Mouse (Mus musculus) megakaryocyte, adult 5-6 weeks (primary cell): ENCODE data around the gene Ebf4. TPM values are rescaled to one million over a fixed set of nuclear protein-coding genes. Genes with fewer than 3 reads are reported as not detected.
A peak's percentile ranks its signal among the peaks of the same experiment; 100 is the strongest.
"Not testable (repeated sequence)": the region's sequence is repeated elsewhere in the genome, so short reads cannot be mapped to it uniquely, and the experiment has no call there.

Experiments
- ATAC-seq: 2 replicates; pipeline ENCODE4 v1.8.0; 2016; ENCODE audit warnings: mild to moderate bottlenecking, inconsistent platforms; ENCODE audit not compliant: poor library complexity, severe bottlenecking
- total RNA-seq, 2 experiments: library from RNA; stranded (forward) in 1 of 2; stranded (reverse) in 1 of 2; fragments of 153-499, 151-499 nt in 1 of 2; fragments of 221-1000, 200-1000 nt in 1 of 2; gene quantifications; 2 replicates each; pipeline versions ENCODE4 v1.2.3 to v1.2.4; 2015 to 2017

Ebf4 gene
- total RNA-seq, 2 experiments from 2014 or later = not detected

DNA sequence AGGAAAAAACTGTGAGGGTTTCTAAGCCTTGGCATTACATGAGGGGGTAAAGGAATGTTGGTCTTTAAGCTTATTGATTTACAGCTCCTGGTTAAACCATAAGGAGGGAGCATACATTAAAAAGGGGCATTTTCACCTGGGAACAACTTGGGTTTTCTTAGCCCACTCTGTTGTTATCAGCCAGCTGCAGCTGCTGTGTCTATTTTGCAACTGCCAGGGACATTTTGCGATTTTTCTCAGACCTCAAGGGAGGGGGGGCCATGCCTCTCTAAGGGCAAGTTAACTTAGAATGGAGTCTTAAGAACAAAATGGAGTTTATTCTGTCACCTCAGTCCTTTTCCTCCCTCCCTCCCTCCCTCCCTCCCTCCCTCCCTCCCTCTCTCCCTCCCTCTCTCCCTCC, 78.1 kb downstream of the Ebf4 start:
- not testable (repeated sequence) for ATAC-seq

GRCm38 (mm10) chr2:130374951-130375350, 80.0 kb downstream of the Ebf4 start:
- no peak for ATAC-seq

DNA sequence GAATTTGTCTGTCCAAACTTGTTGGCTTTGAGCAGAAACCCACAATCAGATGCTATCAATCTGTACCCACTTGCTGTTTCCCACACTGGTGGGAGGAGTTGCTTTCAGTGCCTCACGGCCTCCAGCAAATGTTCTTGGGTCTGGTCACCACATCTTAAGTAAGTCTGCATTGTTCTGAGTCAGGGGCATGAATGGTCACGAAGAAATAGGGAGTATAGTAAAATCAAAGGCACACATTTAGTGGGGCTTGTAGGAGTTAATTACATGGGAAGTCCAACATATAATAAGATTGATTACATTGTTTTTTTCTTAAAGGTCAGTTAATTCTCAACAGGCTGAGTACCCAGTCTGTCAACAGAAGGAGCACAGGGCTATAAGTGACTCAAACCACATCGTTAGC, 88.2 kb downstream of the Ebf4 start:
- ATAC-seq = no peak

- ATAC-seq = no peak
Observed at GRCm38 (mm10) chr2:130383895-130384294, 88.9 kb downstream of the Ebf4 start.

DNA sequence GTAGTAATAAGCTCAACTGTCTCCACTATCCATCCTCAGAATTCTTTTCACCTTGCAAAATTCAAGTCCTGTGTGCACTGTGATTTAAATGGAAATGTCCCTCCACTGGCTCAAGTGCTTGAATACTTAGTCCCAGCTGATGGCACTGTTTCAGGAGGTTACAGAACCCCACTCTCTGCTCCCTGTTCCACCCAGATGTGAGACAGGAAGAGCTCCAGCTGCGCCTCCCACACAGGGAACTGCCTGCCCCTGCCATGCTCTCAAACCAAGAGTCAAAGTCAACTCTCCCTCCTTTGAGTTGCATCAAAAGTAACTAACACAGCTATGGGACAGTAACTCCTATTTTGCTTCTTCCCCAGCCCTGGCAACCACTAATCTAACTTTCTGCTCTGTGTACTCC, 91.2 kb downstream of the Ebf4 start:
- no peak for ATAC-seq

DNA sequence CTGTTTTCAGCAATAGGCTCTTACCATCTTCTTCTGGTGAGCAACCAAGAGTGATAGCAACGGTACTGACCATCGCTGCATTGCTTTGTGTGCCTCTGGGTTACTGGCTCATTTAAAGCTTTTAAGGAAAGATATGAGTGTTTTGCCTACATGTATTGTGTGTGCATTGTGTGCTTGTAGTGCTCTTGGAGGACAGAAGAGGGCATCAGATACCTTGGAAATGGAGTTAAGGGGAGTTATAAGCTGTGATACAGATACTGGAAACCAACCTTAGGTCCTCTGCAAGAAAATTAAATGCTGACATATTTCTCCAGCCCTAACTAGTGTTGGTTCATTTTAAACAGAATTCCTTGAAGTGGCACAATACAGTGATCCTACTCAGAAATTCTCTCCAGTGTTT, 93.8 kb downstream of the Ebf4 start:
- no peak for ATAC-seq

DNA sequence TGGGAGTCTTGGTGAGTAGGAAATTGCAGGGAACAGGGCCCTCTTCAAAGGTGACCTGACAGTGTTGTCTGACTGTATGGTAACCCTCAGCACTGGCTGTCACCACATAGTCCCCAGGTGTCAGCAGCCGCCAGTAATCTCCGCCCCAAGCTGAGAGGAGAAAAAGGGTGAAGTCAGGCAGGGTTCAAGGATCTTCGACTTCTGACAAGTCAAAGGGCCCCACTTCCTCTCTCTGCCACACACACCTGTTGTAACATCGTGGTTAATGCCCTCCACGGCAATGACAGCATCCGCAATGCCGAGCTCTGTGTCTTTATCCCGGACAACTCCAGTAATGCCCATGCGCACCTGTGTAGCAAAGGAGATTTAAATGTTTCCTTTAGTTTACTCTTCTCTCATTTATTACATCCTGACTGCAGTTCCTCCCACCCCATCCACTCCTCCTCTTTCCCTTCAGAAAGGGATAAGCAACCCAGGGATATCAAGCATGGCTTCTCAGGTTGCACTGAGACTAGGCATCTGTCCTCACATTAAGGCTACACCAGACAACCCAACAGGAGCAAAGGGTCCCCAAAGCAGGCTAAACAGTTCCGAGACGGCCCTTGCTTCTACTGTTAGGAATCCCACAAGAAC, 96.1 kb downstream of the Ebf4 start:
- no peak for ATAC-seq

DNA sequence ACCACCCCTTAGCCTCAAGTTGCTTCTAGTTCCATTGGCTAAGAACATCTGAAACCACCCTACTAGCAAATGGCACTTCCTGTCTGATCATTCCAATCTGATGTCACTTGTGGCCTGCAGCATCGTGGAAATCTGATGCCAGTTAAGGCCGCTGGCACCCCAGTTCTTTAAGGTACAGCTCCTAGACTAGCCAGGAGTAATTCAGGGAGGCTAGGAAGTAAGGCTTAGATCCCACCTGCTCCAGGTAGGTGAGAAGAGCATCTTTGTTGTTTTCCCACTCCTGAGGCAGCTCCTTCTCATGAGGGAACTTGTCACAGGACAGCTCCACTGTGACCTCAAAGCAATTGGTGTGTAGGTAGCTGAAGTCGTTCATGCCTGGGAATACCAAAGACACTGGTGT, 97.9 kb downstream of the Ebf4 start:
- no peak for ATAC-seq

GRCm38 (mm10) chr2:130395696-130396095, 100.7 kb downstream of the Ebf4 start:
- no peak for ATAC-seq

- no peak for ATAC-seq
Observed at GRCm38 (mm10) chr2:130397186-130397985, 102.4 kb downstream of the Ebf4 start, which contains the start of gene Cpxm1. Gene Cpxm1, minus strand, starts transcription at chr2:130397574.

DNA sequence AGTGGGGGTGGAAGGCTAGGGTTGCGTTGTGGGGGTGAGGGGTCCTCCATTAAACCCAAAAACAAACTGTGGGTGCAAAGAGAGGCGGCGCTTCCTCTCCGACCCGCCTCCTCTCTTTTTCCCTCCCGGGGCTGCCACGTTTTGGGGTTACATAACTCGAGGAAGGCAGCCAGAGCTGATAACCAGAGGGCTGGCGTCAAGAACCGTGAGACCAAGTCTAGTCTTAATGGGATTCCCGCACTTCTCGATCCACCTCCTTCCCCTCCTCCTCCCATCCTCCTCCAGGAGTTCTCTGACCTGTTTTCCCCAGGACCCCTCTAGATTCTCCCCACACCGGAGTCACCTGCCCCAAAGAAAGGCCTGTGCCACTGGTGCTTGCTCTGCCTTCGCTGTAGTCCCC, 103.1 kb downstream of the Ebf4 start:
- ATAC-seq = no peak

DNA sequence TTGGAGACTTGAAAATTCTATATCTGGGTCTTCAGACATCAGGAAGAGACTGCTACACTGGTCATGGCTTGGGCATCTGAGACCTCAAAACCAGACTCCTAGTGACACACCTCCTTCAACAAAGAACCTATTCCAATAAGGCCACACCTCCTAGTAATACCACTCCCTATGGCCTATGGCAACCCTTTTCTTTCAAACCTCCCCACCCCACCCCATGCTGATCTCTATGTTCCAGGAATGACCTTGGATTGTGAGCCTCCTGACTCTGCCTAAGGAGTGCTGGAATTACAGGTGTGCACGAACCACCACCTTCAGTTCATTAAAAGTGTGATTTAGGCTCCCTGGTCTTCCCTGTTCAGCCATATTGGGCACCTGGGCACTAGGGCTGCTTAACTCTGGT, 105.1 kb downstream of the Ebf4 start:
- no peak for ATAC-seq

DNA sequence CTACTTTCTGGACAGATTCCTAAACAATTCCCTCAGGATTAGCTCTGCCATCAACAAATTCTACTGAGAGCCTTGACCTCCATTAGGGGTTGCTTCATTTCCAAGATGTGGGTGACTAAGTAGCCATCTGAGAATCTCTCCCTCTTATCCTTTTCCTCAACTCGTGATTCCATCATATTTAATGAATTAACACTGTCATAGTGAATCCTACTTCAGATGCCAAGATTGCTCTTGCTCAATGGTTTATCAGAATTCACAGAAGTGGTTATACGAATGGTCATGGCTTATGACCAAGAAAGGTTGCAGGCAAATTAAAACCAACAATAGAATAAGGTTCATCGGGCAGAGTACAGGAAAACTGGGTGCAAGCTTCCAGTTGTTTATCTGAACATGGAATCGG, 106.9 kb downstream of the Ebf4 start:
- no peak for ATAC-seq

DNA sequence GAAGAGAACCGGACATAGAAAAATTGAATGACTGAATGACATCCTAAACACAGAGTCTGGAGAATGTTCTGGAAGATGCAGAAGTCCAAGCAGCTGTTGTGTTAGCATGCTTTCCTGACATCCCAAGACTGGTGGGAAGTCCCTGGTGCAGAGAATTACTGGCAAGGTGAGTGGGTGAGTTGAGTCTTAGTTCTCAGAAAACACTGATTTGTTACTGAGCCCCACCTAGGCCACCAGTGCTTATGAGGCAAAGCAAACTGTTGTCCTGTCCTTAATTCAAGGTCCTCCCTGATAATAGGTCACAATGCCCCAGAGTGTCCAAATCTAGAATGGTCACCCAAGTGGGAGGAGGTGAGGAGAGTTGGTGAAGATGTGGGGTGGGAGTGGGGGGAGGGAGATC, 110.0 kb downstream of the Ebf4 start, which contains the start of the genes Gm28372 and 1700020A23Rik:
Gene Gm28372 (plus strand): TSS at position 301 of the 400 bp plus-strand sequence.
Gene 1700020A23Rik (plus strand): TSS at position 321 of the 400 bp plus-strand sequence.
- ATAC-seq = no peak

DNA sequence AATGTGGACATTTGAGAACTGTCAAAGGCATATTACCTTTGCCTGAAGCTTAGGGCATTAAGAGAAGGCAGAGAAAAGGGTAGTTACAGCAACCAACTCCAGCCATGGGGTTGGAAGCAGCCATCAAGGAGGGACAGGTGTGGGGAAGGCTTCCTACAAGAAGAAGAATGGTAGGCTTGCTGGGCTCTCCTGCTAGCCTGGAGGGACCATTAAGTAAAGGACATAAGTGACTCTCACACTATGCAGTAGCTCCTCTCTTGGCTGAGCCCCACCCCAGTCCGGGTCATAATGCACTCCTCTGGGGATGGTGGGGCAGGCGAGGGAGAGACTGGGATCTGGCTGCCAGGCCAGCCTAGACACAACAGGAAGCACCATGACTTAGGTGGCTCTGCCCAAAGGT, 111.2 kb downstream of the Ebf4 start, which contains the start of gene Tmem239:
Gene Tmem239 (plus strand): TSS at position 301 of the 400 bp plus-strand sequence.
- no peak for ATAC-seq

GRCm38 (mm10) chr2:130408194-130408593, 113.2 kb downstream of the Ebf4 start:
- no peak for ATAC-seq

GRCm38 (mm10) chr2:130411558-130412495, 116.9 kb downstream of the Ebf4 start:
- ATAC-seq = peak; percentile 89

DNA sequence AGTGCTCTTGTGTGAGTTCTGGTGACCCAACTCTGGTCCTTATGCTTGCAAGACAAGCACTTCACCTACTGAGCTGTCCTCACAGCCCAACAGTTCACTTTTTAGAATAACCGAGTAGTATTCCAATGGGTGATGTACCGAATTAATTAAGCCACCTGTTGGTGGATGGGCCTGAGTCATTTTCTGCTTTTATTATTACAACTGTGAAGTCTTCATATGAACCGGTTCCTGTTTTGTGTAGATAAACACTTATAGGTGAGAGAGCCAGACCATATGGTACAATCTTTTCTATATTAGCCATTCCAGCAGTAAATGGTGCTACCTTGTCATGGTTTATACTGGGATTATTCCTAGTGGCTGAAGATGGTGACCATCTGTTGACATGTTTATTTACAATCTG, 117.8 kb downstream of the Ebf4 start:
- ATAC-seq = no peak

GRCm38 (mm10) chr2:130414094-130414856, 119.3 kb downstream of the Ebf4 start:
- no peak for ATAC-seq
